Mouse (Mus musculus): ENCODE measurements around the gene 5730596B20Rik.

Gene 5730596B20Rik

GRCm38 (mm10) chr6:52176391-52176790 lies 907 bp upstream of the 5730596B20Rik start:
- DNase-seq (ENCODE audit: low spot score), result no peak

- DNase-seq (ENCODE audit: low spot score), result no peak
These were observed 508 bp downstream of the 5730596B20Rik start for GRCm38 (mm10) chr6:52177806-52178205.

- no peak for DNase-seq (ENCODE audit: low spot score)
These were observed 1.8 kb downstream of the 5730596B20Rik start for GRCm38 (mm10) chr6:52178918-52179665.

GRCm38 (mm10) chr6:52179690-52180089 lies 2.4 kb downstream of the 5730596B20Rik start:
- no peak for DNase-seq (ENCODE audit: low spot score)

GRCm38 (mm10) chr6:52180213-52180710 lies 3.0 kb downstream of the 5730596B20Rik start:
- DNase-seq (ENCODE audit: low spot score), result no peak

- DNase-seq (ENCODE audit: low spot score), result no peak
These were observed 3.4 kb downstream of the 5730596B20Rik start for GRCm38 (mm10) chr6:52180726-52181125.

GRCm38 (mm10) chr6:52182030-52182429 lies 4.7 kb downstream of the 5730596B20Rik start:
- DNase-seq (ENCODE audit: low spot score), result no peak

- no peak for DNase-seq (ENCODE audit: low spot score)
These were observed 5.5 kb downstream of the 5730596B20Rik start for GRCm38 (mm10) chr6:52182793-52183192.

GRCm38 (mm10) chr6:52183311-52184080 lies 6.2 kb downstream of the 5730596B20Rik start:
- no peak for DNase-seq (ENCODE audit: low spot score)

GRCm38 (mm10) chr6:52184668-52185067 lies 7.4 kb downstream of the 5730596B20Rik start:
- DNase-seq (ENCODE audit: low spot score), result no peak

- DNase-seq (ENCODE audit: low spot score), result no peak
These were observed 7.9 kb downstream of the 5730596B20Rik start for GRCm38 (mm10) chr6:52185222-52185621.

- DNase-seq (ENCODE audit: low spot score), result no peak
These were observed 8.5 kb downstream of the 5730596B20Rik start for GRCm38 (mm10) chr6:52185834-52186233.

- no peak for DNase-seq (ENCODE audit: low spot score)
These were observed 9.2 kb downstream of the 5730596B20Rik start for GRCm38 (mm10) chr6:52186500-52186899.

GRCm38 (mm10) chr6:52189172-52189591 lies 11.9 kb downstream of the 5730596B20Rik start:
- DNase-seq (ENCODE audit: low spot score), result no peak

GRCm38 (mm10) chr6:52189909-52190308 lies 12.6 kb downstream of the 5730596B20Rik start:
- no peak for DNase-seq (ENCODE audit: low spot score)

GRCm38 (mm10) chr6:52190410-52190809 lies 13.1 kb downstream of the 5730596B20Rik start:
- DNase-seq (ENCODE audit: low spot score), result no peak

GRCm38 (mm10) chr6:52190906-52191810 lies 13.9 kb downstream of the 5730596B20Rik start, which contains the start of gene Hoxa4:
Gene Hoxa4, minus strand, starts transcription at chr6:52191753.
- DNase-seq (ENCODE audit: low spot score), result no peak

GRCm38 (mm10) chr6:52191860-52192550 lies 14.7 kb downstream of the 5730596B20Rik start:
- DNase-seq (ENCODE audit: low spot score), result no peak

- DNase-seq (ENCODE audit: low spot score), result no peak
These were observed 17.4 kb downstream of the 5730596B20Rik start for GRCm38 (mm10) chr6:52194690-52195089.

GRCm38 (mm10) chr6:52196811-52197210 lies 19.5 kb downstream of the 5730596B20Rik start:
- DNase-seq (ENCODE audit: low spot score), result no peak

GRCm38 (mm10) chr6:52197271-52197670 lies 20.0 kb downstream of the 5730596B20Rik start:
- no peak for DNase-seq (ENCODE audit: low spot score)

Measured in layer of hippocampus, adult 9-10 months (tissue).